Mouse (Mus musculus): ENCODE data around the gene Ino80d. TPM values are rescaled to one million over a fixed set of nuclear protein-coding genes. Genes with fewer than 3 reads are reported as not detected.

Ino80d gene
- total RNA-seq, 2 experiments from 2014 or later: 37.4 to 40.0 TPM

GRCm38 (mm10) chr1:63110536-63111285, 3.8 kb downstream of the Ino80d start:
- DNase-seq (ENCODE audit: low spot score in 2 of 2): no peak

GRCm38 (mm10) chr1:63107614-63108327, 6.7 kb downstream of the Ino80d start:
- no peak for DNase-seq (ENCODE audit: low spot score in 2 of 2)

- no peak for DNase-seq (ENCODE audit: low spot score in 2 of 2)
Observed at GRCm38 (mm10) chr1:63102758-63103451, 11.6 kb downstream of the Ino80d start.

- DNase-seq (ENCODE audit: low spot score in 2 of 2): no peak
Observed at GRCm38 (mm10) chr1:63100196-63100595, 14.3 kb downstream of the Ino80d start.

- DNase-seq (ENCODE audit: low spot score in 2 of 2): no peak
Observed at GRCm38 (mm10) chr1:63098831-63099230, 15.6 kb downstream of the Ino80d start.

GRCm38 (mm10) chr1:63096071-63096470, 18.4 kb downstream of the Ino80d start:
- no peak for DNase-seq (ENCODE audit: low spot score in 2 of 2)

- no peak for DNase-seq (ENCODE audit: low spot score in 2 of 2)
Observed at GRCm38 (mm10) chr1:63089795-63090194, 24.7 kb downstream of the Ino80d start.

GRCm38 (mm10) chr1:63088614-63089013, 25.9 kb downstream of the Ino80d start:
- no peak for DNase-seq (ENCODE audit: low spot score in 2 of 2)

- no peak for DNase-seq (ENCODE audit: low spot score in 2 of 2)
Observed at GRCm38 (mm10) chr1:63080277-63080676, 34.2 kb downstream of the Ino80d start.

- DNase-seq (ENCODE audit: low spot score in 2 of 2): no peak
Observed at GRCm38 (mm10) chr1:63076383-63076782, 38.1 kb downstream of the Ino80d start.

- no peak for DNase-seq (ENCODE audit: low spot score in 2 of 2)
Observed at GRCm38 (mm10) chr1:63071379-63071778, 43.1 kb downstream of the Ino80d start.

GRCm38 (mm10) chr1:63058361-63058760, 56.1 kb downstream of the Ino80d start:
- no peak for DNase-seq (ENCODE audit: low spot score in 2 of 2)

GRCm38 (mm10) chr1:63057849-63058248, 56.6 kb downstream of the Ino80d start:
- no peak for DNase-seq (ENCODE audit: low spot score in 2 of 2)

GRCm38 (mm10) chr1:63057318-63057717, 57.1 kb downstream of the Ino80d start:
- DNase-seq (ENCODE audit: low spot score in 2 of 2): no peak

GRCm38 (mm10) chr1:63055386-63055785, 59.1 kb downstream of the Ino80d start:
- DNase-seq (ENCODE audit: low spot score in 2 of 2): no peak

- no peak for DNase-seq (ENCODE audit: low spot score in 2 of 2)
Observed at GRCm38 (mm10) chr1:63050866-63051265, 63.6 kb downstream of the Ino80d start.

- no peak for DNase-seq (ENCODE audit: low spot score in 2 of 2)
Observed at GRCm38 (mm10) chr1:63049977-63050376, 64.5 kb downstream of the Ino80d start.

GRCm38 (mm10) chr1:63047983-63048382, 66.5 kb downstream of the Ino80d start:
- no peak for DNase-seq (ENCODE audit: low spot score in 2 of 2)

GRCm38 (mm10) chr1:63032929-63033328, 81.5 kb downstream of the Ino80d start:
- DNase-seq (ENCODE audit: low spot score in 2 of 2): no peak

GRCm38 (mm10) chr1:63019916-63020315, 94.6 kb downstream of the Ino80d start:
- DNase-seq (ENCODE audit: low spot score in 2 of 2): no peak

GRCm38 (mm10) chr1:63005013-63005646, 109.3 kb downstream of the Ino80d start:
- no peak for DNase-seq (ENCODE audit: low spot score in 2 of 2)
